Mouse (Mus musculus) forebrain, embryonic 16.5 days (tissue): ENCODE measurements around the gene Med27. TPM values are rescaled to one million over a fixed set of nuclear protein-coding genes. Genes with fewer than 3 reads are reported as not detected.

Experiments used
- ATAC-seq: fragments of 200-750 bp; cut with Nextera tagmentation; 2 replicates; pipeline ENCODE4 v1.8.0; 2017; ENCODE audit warnings: mild to moderate bottlenecking, moderate library complexity
- H3K27ac ChIP-seq: fragments of 300-500 bp; sonication (generic); 2 replicates; pipeline ENCODE4 v1.5.1; 2014; ENCODE audit warnings: low read length, control low read depth
- H3K27me3 ChIP-seq: fragments of 300-500 bp; sonication (generic); replicated peaks from 2 replicates; pipeline ENCODE4 v1.6.1; 2014; ENCODE audit warnings: low read length; ENCODE audit not compliant: control insufficient read depth, insufficient read depth
- H3K36me3 ChIP-seq: fragments of 300-500 bp; sonication (generic); 2 replicates; pipeline ENCODE4 v1.6.1; 2014; ENCODE audit not compliant: control insufficient read depth, insufficient read depth
- H3K4me1 ChIP-seq: fragments of 300-500 bp; sonication (generic); replicated peaks from 2 replicates; pipeline ENCODE4 v1.6.1; 2014; ENCODE audit warnings: low read length; ENCODE audit not compliant: control insufficient read depth, insufficient read depth
- H3K4me2 ChIP-seq: fragments of 300-500 bp; sonication (generic); 2 replicates; pipeline ENCODE4 v1.6.1; 2014; ENCODE audit warnings: mild to moderate bottlenecking, low read length, control low read depth
- H3K4me3 ChIP-seq: fragments of 300-500 bp; sonication (generic); replicated peaks from 2 replicates; pipeline ENCODE4 v1.5.1; 2014; ENCODE audit warnings: mild to moderate bottlenecking, low read length, control low read depth
- H3K9ac ChIP-seq: fragments of 300-500 bp; sonication (generic); replicated peaks from 2 replicates; pipeline ENCODE4 v1.6.1; 2014; ENCODE audit warnings: low read depth, low read length, control low read depth
- H3K9me3 ChIP-seq: fragments of 300-500 bp; sonication (generic); 2 replicates; pipeline ENCODE4 v1.6.1; 2016; ENCODE audit warnings: low read length; ENCODE audit not compliant: control insufficient read depth
- WGBS: fragments of 180-500 bp; shearing (Covaris S2); extraction: QIAGEN DNeasy Blood & Tissue Kit; methylation state at CpG from one replicate; pipeline ENCODE4 v1.1.7; 2014; 5-methylcytosine and 5-hydroxymethylcytosine counted together
- polyA plus RNA-seq: library from polyadenylated mRNA; unstranded; fragments of >200 nt; fragmentation: Nextera tagmentation; extraction: Ambion mirVana; gene quantifications from 2 replicates; pipeline ENCODE4 v1.2.1, GENCODE M21; 2015

Gene Med27
- polyA plus RNA-seq, 1 experiment from 2014 or later = 95.3 TPM

DNA sequence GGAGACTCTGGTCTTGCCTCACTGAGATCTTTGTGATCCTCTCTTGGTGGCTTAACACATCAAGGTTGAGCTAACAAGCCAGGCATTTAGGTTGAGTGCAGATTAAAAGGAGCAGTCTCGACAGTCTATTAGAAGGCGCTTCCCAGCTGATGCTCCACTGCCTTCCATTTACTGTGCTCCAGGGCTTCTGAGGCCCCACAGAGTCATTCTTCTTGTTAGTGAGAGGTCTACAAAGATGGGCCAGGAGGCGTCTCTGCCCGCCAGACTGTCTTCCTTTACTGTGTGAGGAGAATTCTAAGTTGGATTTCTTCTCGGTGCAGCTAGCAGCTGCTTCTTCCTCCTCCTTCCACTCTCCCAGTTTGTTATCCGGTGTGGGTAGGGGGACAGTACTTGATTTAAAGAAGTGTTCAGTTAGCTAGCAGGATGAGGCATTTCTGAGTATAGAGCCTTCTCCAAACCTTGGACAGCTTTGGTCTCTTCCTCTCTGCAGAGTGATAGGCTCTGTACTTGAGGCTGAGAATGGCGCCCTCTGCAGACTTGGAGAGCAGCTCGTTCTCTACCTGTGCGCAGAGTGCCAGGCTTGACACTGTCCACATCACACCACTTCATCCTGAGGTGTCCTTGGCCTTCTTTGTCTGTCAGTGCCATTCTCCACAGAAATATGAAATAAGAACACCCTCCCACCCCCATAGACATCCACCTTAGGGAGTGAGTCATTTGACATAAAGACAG is 57.3 kb downstream of the Med27 start:
- Histone ChIP-seq H3K27me3 (no peaks in the 10 kb centered on the region), H3K4me2 (no peak overlapping the region), H3K36me3 (no peaks in the 10 kb centered on the region), H3K4me1 (peaks cover 31% of the 10 kb centered on the region), H3K27ac (no peak overlapping the region), H3K9ac (no peak overlapping the region), H3K9me3 (no peaks in the 10 kb centered on the region), H3K4me3 (no peak overlapping the region)
- WGBS = 55% methylated on average over 9 of the region's 9 CpGs
- ATAC-seq = no peak

DNA sequence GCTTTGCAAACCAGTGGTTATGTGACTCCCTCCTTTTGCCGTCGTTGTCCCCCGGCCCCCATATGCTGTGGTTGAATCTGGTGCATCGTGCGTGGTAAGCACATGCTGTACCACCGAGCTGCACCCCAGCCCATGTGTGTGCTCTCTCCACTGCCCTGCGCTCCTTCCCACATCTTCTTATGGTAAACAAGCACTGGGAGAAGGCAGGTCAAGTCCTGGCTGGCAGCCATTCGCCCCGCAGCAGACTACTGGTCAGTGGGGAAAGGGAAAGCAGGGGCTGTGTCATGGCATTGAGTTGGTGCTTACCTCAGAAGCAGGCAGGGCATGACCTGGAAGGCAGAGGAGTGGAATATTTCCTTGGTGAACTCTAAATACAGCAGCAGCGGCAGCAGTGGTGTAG is 58.3 kb downstream of the Med27 start:
- Histone ChIP-seq H3K9ac (no peak overlapping the region), H3K36me3 (no peaks in the 10 kb centered on the region), H3K4me2 (no peak overlapping the region), H3K9me3 (no peaks in the 10 kb centered on the region), H3K4me1 (peaks cover 31% of the 10 kb centered on the region), H3K27ac (no peak overlapping the region), H3K4me3 (no peak overlapping the region), H3K27me3 (no peaks in the 10 kb centered on the region)
- ATAC-seq = no peak
- 88% methylated on average over 10 of the region's 10 CpGs for WGBS

DNA sequence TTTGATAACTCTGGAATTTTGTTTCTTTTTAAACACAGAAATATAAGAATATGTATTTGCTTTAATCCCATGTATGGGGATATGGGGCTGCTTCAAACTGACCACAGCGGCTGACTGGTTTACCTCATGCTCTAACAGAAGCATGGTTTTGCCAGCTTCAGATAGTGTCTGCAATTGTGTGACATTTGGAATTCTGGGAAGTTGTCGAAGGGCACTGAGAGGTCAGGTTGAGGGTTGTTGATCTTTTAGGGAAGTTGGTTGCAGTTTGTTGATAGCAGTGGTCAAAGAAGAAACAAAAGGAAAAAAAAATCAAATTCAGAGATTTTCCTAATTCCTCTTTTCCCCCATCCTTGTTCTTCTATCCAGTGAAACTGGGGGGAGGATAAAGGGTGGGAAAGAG is 59.2 kb downstream of the Med27 start:
- no peak overlapping the region for H3K4me3 ChIP-seq
- H3K27ac ChIP-seq = no peak overlapping the region
- H3K4me1 ChIP-seq = peaks cover 34% of the 10 kb centered on the region
- WGBS = 93% methylated on average over 2 of the region's 2 CpGs
- ATAC-seq = no peak
- no peaks in the 10 kb centered on the region for H3K9me3 ChIP-seq
- no peaks in the 10 kb centered on the region for H3K27me3 ChIP-seq
- no peak overlapping the region for H3K9ac ChIP-seq
- H3K4me2 ChIP-seq = no peak overlapping the region
- no peaks in the 10 kb centered on the region for H3K36me3 ChIP-seq

DNA sequence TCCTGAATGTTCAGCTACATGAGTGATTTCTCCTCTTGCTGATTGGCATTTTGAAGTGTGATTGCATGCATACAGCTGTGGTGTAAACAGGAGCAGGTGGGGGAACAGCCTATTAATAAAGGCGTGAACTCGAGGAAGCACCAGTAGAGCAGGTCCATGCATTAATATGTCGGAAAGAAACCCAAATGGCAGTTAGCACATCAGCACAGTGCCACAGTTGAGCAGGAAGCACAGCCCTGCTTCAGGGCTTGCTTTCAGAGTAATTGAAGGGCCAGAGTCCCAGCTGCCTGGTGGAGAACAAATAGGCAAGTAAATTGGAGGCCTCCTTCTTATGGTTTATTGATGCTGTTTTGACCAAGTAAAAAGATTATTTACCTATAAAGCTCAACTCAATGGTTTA is 60.7 kb downstream of the Med27 start:
- 27% methylated on average over 3 of the region's 3 CpGs for WGBS
- no peaks in the 10 kb centered on the region for H3K27me3 ChIP-seq
- peaks cover 34% of the 10 kb centered on the region for H3K4me1 ChIP-seq
- no peak overlapping the region for H3K9ac ChIP-seq
- peak overlapping the region; percentile 62 for H3K27ac ChIP-seq
- H3K9me3 ChIP-seq = no peaks in the 10 kb centered on the region
- H3K36me3 ChIP-seq = no peaks in the 10 kb centered on the region
- peak; percentile 60 for ATAC-seq
- no peak overlapping the region for H3K4me2 ChIP-seq
- H3K4me3 ChIP-seq = no peak overlapping the region

DNA sequence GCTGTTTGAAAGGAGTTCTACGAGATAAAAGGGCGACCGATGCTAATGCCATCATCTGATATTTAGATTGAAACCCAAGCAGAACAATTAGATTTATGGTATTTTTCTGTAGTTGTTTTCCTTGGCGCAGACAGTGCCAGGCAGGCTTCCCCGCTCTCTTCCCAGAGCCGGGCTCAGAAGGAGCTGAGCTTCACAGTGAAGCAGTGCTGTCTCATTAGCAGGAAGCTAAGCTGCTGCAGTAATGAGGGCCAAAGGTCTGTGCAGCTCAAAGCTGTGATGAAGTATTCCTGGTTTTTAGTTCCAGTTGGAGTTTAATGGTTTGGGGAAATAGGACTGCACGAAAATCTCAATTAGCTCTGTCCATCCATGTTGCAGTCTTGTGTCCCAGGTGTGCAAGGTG is 61.1 kb downstream of the Med27 start:
- no peaks in the 10 kb centered on the region for H3K36me3 ChIP-seq
- no peak overlapping the region for H3K4me2 ChIP-seq
- WGBS = 34% methylated on average over 7 of the region's 7 CpGs
- H3K27ac ChIP-seq = no peak overlapping the region; the same call in 1 of the 2 replicates
- peaks cover 34% of the 10 kb centered on the region for H3K4me1 ChIP-seq
- no peak overlapping the region for H3K4me3 ChIP-seq
- ATAC-seq = 0 out of 2 replicates have a peak, but pooled peaks have one; percentile 72
- no peak overlapping the region for H3K9ac ChIP-seq
- no peaks in the 10 kb centered on the region for H3K9me3 ChIP-seq
- no peaks in the 10 kb centered on the region for H3K27me3 ChIP-seq

DNA sequence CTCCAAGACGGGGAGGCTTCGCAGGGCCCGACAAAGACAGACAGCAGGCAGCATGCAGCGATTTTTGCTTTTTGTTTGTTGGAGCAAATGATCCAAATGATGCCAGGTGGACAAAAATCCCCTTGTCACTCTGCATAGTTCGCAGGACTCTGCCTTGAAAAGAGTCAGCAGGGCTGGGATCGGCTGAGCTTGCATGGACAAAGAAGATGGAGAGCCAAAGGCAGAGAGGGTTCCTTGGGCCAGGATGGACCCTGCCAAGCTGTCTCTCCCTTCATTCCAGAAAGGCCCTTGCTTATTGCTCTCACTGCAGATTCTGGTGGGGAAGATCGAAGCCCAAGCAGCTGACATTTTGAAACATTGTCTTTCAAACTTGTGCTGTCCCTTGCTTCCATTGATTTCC is 64.3 kb downstream of the Med27 start:
- WGBS = 58% methylated on average over 7 of the region's 7 CpGs
- Histone ChIP-seq H3K9ac (no peak overlapping the region), H3K4me3 (no peak overlapping the region), H3K36me3 (no peaks in the 10 kb centered on the region), H3K27me3 (no peaks in the 10 kb centered on the region), H3K4me1 (peaks cover 38% of the 10 kb centered on the region), H3K9me3 (no peaks in the 10 kb centered on the region), H3K4me2 (no peak overlapping the region), H3K27ac (no peak overlapping the region)
- ATAC-seq = no peak

DNA sequence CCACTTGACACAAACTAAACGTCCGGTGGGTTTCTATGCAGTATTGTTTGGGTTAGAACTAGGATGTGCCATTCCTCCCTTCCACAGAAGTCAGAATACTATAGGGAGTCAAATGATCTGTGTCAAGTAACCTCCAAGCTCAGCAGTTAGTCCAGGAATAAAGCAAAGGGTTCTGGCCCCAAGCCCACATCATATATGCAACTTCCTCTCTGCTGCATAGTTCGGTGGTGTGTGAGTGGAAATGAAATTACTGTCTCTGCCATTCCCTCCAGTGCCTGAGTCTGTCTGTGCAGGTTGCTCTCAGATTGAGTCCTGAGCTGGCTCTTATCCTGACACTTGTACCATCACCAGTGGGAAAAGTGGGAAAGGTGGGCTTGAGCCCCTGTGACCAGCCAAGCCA is 65.8 kb downstream of the Med27 start:
- peaks cover 34% of the 10 kb centered on the region for H3K4me1 ChIP-seq
- H3K27ac ChIP-seq = no peak overlapping the region
- no peaks in the 10 kb centered on the region for H3K9me3 ChIP-seq
- ATAC-seq = no peak
- H3K27me3 ChIP-seq = no peaks in the 10 kb centered on the region
- no peak overlapping the region for H3K9ac ChIP-seq
- no peaks in the 10 kb centered on the region for H3K36me3 ChIP-seq
- no peak overlapping the region for H3K4me3 ChIP-seq
- 67% methylated on average over 3 of the region's 3 CpGs for WGBS
- no peak overlapping the region for H3K4me2 ChIP-seq

DNA sequence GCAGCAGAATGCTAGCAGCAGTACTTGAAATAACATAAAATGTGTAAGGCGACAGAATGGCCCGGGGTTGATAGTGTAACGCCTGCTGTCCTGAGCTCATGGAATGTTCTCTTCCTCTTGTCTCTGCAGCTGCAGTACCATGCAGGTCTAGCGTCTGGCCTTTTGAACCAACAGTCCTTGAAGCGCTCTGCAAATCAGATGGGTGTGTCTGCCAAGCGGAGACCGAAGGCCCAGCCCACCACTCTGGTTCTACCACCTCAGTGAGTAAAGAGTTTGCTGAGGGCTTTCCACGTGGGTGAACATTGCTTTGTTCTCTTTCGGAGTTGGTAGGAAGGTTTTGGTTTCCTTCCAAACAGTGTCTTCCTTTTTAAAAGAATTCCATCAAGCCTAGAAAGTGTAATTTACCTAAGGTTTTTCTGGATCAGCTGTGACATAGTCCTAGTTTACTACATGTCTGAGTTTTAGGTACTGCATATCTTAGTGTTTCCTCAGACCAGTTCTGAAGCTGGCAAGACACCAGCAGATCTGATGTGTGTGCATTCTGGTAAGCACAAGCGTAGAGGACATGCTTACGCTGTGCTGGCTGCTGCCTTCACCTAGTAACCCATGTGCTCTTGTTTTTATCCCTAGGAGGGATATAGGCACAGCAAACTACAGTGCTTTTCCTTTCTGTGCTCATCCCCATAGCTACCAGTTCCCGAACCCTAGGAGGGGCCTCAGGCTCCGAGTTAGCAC is 66.8 kb downstream of the Med27 start:
- Histone ChIP-seq H3K27ac (no peak overlapping the region; the same call in 1 of the 2 replicates), H3K4me2 (no peak overlapping the region), H3K27me3 (no peaks in the 10 kb centered on the region), H3K4me3 (no peak overlapping the region), H3K36me3 (no peaks in the 10 kb centered on the region), H3K9me3 (no peaks in the 10 kb centered on the region), H3K4me1 (peaks cover 27% of the 10 kb centered on the region), H3K9ac (no peak overlapping the region)
- ATAC-seq = no peak
- 42% methylated on average over 13 of the region's 13 CpGs for WGBS

DNA sequence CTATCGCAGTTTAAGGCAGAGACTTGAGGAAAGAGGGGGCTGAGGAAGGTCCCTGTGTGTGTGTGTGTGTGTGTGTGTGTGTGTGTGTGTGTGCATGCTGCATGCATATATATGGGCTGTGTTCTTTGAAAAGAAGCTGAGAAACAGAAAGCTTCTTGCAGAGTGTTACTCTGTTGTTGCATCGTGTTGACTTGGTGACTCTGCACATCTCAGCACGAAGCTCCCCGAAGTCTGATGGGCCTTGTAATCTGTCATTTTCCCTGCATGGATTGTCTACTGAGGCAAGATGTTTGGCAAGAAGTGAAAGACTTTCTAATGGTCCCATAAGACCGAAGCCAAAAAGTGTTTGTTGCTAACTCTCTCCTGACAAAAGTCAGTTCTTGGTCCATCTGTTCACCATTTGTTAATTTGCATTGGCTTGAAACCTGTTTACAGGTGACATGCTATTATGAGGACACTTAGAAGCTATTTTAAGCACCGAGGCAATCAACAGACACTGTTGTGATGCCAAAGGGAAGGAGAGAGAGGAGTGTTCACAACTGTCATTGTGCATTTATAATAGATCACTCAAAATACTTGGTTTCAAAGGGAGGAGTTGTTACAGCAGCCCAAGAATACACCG is 68.3 kb downstream of the Med27 start:
- Histone ChIP-seq H3K4me2 (no peak overlapping the region), H3K27ac (no peak overlapping the region; the same call in 1 of the 2 replicates), H3K27me3 (no peaks in the 10 kb centered on the region), H3K4me1 (peaks cover 29% of the 10 kb centered on the region), H3K9me3 (no peaks in the 10 kb centered on the region), H3K36me3 (no peaks in the 10 kb centered on the region), H3K4me3 (no peak overlapping the region), H3K9ac (no peak overlapping the region)
- WGBS = 53% methylated on average over 7 of the region's 7 CpGs
- ATAC-seq = peak; percentile 61
